Comparison of ENCODE assay signal across 9 mouse cellular contexts in the genomic region with DNA sequence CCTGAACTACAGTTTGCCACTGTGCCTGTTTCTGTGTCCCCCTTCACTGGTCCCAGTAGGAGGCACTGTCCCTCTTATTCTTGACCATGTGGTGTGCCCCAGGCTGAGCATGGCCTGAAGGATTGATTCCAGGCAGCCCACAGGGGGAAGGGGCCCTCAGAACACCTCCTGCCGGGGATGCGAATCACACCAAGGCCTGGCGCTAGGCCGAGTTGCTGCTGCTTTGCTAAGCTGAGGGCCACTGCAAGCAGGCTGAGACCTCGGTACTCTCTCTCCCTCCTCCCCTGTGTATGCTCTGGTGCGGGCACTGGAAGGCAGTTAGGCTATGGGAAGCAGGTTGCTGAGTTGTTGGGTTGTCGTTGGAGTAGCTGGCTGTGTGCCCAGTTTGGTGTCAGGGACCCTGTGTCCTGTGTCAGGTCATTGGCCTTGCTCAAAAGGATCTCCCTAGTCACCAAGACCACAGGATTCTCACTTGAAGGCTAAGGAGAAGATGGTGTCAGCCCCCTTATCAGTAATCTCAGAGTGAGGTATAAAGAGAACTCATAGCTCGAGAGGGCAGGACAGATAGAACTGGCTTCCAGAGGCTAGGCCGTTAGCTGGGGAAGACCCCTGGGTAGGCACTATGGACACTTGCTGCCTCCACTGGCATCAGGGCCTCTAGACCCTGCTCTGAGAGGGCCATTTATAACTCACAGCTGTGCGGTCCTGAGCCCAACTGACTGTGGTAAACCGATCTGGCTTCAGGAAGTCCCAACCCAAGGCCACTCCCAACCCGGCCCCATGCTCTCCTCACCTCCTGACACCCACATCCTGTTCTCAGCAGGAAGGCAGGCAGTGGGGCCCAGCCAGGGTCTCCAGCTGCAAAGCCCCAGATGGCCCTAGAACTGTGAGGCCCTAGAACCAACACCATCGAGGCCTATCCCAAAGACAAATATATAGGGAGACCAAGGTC. TPM values are rescaled to one million over a fixed set of nuclear protein-coding genes. Genes with fewer than 3 reads are reported as not detected.
DNase-seq lines count a peak whose midpoint lies in the region; ATAC-seq and TF ChIP-seq lines count a peak whose summit lies in the region.
"Had no signal": no experiment of that assay in that cellular context is flagged by ENCODE, and none has a peak within 500 bp of the region (broad histone marks: within the 10 kb centered on the region; RNA-seq: fewer than 3 reads in every experiment).

No protein-coding gene starts in this region.

- no peaks in the 10 kb centered on the region for H3K9me3 ChIP-seq in forebrain, embryonic 12.5 days
- H3K9me3 ChIP-seq in forebrain, embryonic 11.5 days (ENCODE audit: control insufficient read depth, low read length) = no peaks in the 10 kb centered on the region
- no peaks in the 10 kb centered on the region for H3K9me3 ChIP-seq in embryonic facial prominence, embryonic 15.5 days (replicated peaks)
- no peaks in the 10 kb centered on the region for H3K9me3 ChIP-seq in hindbrain, postnatal 0 days (ENCODE audit: low read length)
- H3K9me3 ChIP-seq in liver, embryonic 16.5 days (replicated peaks; ENCODE audit: control insufficient read depth, low read length) = no peaks in the 10 kb centered on the region

- WGBS in forebrain, embryonic 12.5 days = 73% methylated on average over 13 of the region's 13 CpGs
- 69% methylated on average over 13 of the region's 13 CpGs for WGBS in forebrain, embryonic 11.5 days
- WGBS in embryonic facial prominence, embryonic 15.5 days = 49% methylated on average over 13 of the region's 13 CpGs
- 46% methylated on average over 13 of the region's 13 CpGs for WGBS in hindbrain, postnatal 0 days
- 6% methylated on average over 13 of the region's 13 CpGs for WGBS in liver, embryonic 16.5 days (ENCODE audit: insufficient replicate concordance)

- no peak overlapping the region for H3K4me3 ChIP-seq in forebrain, embryonic 12.5 days (replicated peaks)
- H3K4me3 ChIP-seq in forebrain, embryonic 11.5 days (ENCODE audit: low read depth, low read length) = no peak overlapping the region
- no peak overlapping the region for H3K4me3 ChIP-seq in embryonic facial prominence, embryonic 15.5 days (replicated peaks)
- no peak overlapping the region for H3K4me3 ChIP-seq in hindbrain, postnatal 0 days (ENCODE audit: low read length)
- H3K4me3 ChIP-seq in liver, embryonic 16.5 days (ENCODE audit: low read depth, low read length) = no peak overlapping the region

- no peak overlapping the region for H3K9ac ChIP-seq in forebrain, embryonic 12.5 days
- H3K9ac ChIP-seq in forebrain, embryonic 11.5 days (ENCODE audit: low read length) = no peak overlapping the region
- no peak overlapping the region for H3K9ac ChIP-seq in embryonic facial prominence, embryonic 15.5 days
- no peak overlapping the region for H3K9ac ChIP-seq in hindbrain, postnatal 0 days (replicated peaks; ENCODE audit: low read length)
- 0 out of 2 replicates have a peak overlapping the region, but pooled peaks have one; percentile 9 for H3K9ac ChIP-seq in liver, embryonic 16.5 days (ENCODE audit: low read depth, low read length)

- peaks cover 14% of the 10 kb centered on the region; the same call in 1 of the 2 replicates for H3K36me3 ChIP-seq in forebrain, embryonic 12.5 days (replicated peaks)
- no peaks in the 10 kb centered on the region; the same call in 1 of the 2 replicates for H3K36me3 ChIP-seq in forebrain, embryonic 11.5 days (ENCODE audit: control insufficient read depth, insufficient read depth, low read length)
- no peaks in the 10 kb centered on the region for H3K36me3 ChIP-seq in embryonic facial prominence, embryonic 15.5 days
- no peaks in the 10 kb centered on the region for H3K36me3 ChIP-seq in hindbrain, postnatal 0 days (ENCODE audit: insufficient read depth, low read length)
- H3K36me3 ChIP-seq in liver, embryonic 16.5 days (ENCODE audit: control insufficient read depth, insufficient read depth) = no peaks in the 10 kb centered on the region

- peak; percentile 47; the same call in 1 of the 2 replicates for TF ChIP-seq CTCF in hindbrain, postnatal 0 days (IDR thresholded peaks at IDR 0.05; ENCODE audit: low read depth)

- no peak for ATAC-seq in forebrain, embryonic 12.5 days (ENCODE audit: low FRiP score)
- no peak for ATAC-seq in forebrain, embryonic 11.5 days (replicated peaks; ENCODE audit: low FRiP score)
- ATAC-seq in embryonic facial prominence, embryonic 15.5 days (ENCODE audit: insufficient number of reproducible peaks, low FRiP score, low TSS enrichment, low read depth) = peak; percentile 66; the same call in 1 of the 2 replicates
- ATAC-seq in hindbrain, postnatal 0 days = no peak
- peak; percentile 70 for ATAC-seq in liver, embryonic 16.5 days (ENCODE audit: low read depth)
- ATAC-seq: Patski had no signal

- H3K4me1 ChIP-seq in forebrain, embryonic 12.5 days = peaks cover 83% of the 10 kb centered on the region
- H3K4me1 ChIP-seq in forebrain, embryonic 11.5 days (replicated peaks; ENCODE audit: control insufficient read depth, insufficient read depth, low read length) = peaks cover 39% of the 10 kb centered on the region
- H3K4me1 ChIP-seq in embryonic facial prominence, embryonic 15.5 days = peaks cover 84% of the 10 kb centered on the region
- peaks cover 47% of the 10 kb centered on the region for H3K4me1 ChIP-seq in hindbrain, postnatal 0 days (ENCODE audit: insufficient read depth, low read length)
- peaks cover 69% of the 10 kb centered on the region for H3K4me1 ChIP-seq in liver, embryonic 16.5 days (ENCODE audit: control insufficient read depth, low read depth, low read length)

- H3K27ac ChIP-seq in forebrain, embryonic 12.5 days = peak overlapping the region; percentile 8; the same call in 1 of the 2 replicates
- no peak overlapping the region for H3K27ac ChIP-seq in forebrain, embryonic 11.5 days (ENCODE audit: low read depth, low read length)
- H3K27ac ChIP-seq in embryonic facial prominence, embryonic 15.5 days (replicated peaks) = peak overlapping the region; percentile 66
- H3K27ac ChIP-seq in hindbrain, postnatal 0 days = peak overlapping the region; percentile 34; the same call in 1 of the 2 replicates
- H3K27ac ChIP-seq in liver, embryonic 16.5 days (ENCODE audit: low read length) = peak overlapping the region; percentile 79

- H3K4me2 ChIP-seq in forebrain, embryonic 12.5 days = no peak overlapping the region
- H3K4me2 ChIP-seq in forebrain, embryonic 11.5 days (ENCODE audit: low read depth, low read length, severe bottlenecking) = no peak overlapping the region
- no peak overlapping the region for H3K4me2 ChIP-seq in embryonic facial prominence, embryonic 15.5 days (replicated peaks)
- no peak overlapping the region for H3K4me2 ChIP-seq in hindbrain, postnatal 0 days (ENCODE audit: low read depth, low read length)
- peak overlapping the region; percentile 37 for H3K4me2 ChIP-seq in liver, embryonic 16.5 days (ENCODE audit: low read depth, low read length)

- DNase-seq in forebrain, embryonic 11.5 days (ENCODE audit: low spot score) = no peak
- DNase-seq in MEL-GATA-1-ER (ENCODE audit: extremely low read depth, low read depth) = peak; percentile 64
- peak; percentile 55 for DNase-seq in hindbrain, postnatal 0 days (ENCODE audit: low spot score)
- DNase-seq in spleen, postnatal 36 days (ENCODE audit: low spot score in 2 of 2) = peak; percentile 86
- DNase-seq in urinary bladder, postnatal 25 days (ENCODE audit: low spot score) = no peak

- H3K27me3 ChIP-seq in forebrain, embryonic 12.5 days = no peaks in the 10 kb centered on the region
- H3K27me3 ChIP-seq in forebrain, embryonic 11.5 days (ENCODE audit: control insufficient read depth, insufficient read depth, low read length) = no peaks in the 10 kb centered on the region
- no peaks in the 10 kb centered on the region for H3K27me3 ChIP-seq in embryonic facial prominence, embryonic 15.5 days
- no peaks in the 10 kb centered on the region for H3K27me3 ChIP-seq in hindbrain, postnatal 0 days (ENCODE audit: insufficient read depth, low read length)
- H3K27me3 ChIP-seq in liver, embryonic 16.5 days (ENCODE audit: control insufficient read depth, insufficient read depth, low read depth, low read length) = no peaks in the 10 kb centered on the region
- H3K27me3 ChIP-seq: Patski had no signal

RNA-seq across cellular contexts. Expression of gene Zmiz1, which starts 57.9 kb away (rescaled TPM):
- 64.1 and 68.3 TPM in 2 replicates for polyA plus RNA-seq in forebrain, embryonic 12.5 days (2016; fragmentation: Nextera tagmentation; extraction: Ambion mirVana)
- polyA plus RNA-seq in forebrain, embryonic 11.5 days (2014; fragmentation: Nextera tagmentation; extraction: Ambion mirVana) = 70.1 and 71.2 TPM in 2 replicates
- 38.7 and 40.1 TPM in 2 replicates for polyA plus RNA-seq in embryonic facial prominence, embryonic 15.5 days (2015; fragmentation: Nextera tagmentation; extraction: Ambion mirVana)
- total RNA-seq in hindbrain, postnatal 0 days (2014; rRNA removed) = 129 and 135 TPM in 2 replicates
- polyA plus RNA-seq in hindbrain, postnatal 0 days (2015; fragmentation: Nextera tagmentation; extraction: Ambion mirVana) = 41.9 and 50.6 TPM in 2 replicates
- 4.1 and 6.1 TPM in 2 replicates for polyA plus RNA-seq in liver, embryonic 16.5 days (2015; fragmentation: Nextera tagmentation; extraction: Ambion mirVana)

Comparison
In these comparisons a context has a peak if more than half of its experiments do, and no peak if none do; other contexts are left out.
1. ATAC-seq: peak in embryonic facial prominence, embryonic 15.5 days (single experiment) and liver, embryonic 16.5 days (single experiment); none in forebrain, embryonic 12.5 days (single experiment), forebrain, embryonic 11.5 days (single experiment) and hindbrain, postnatal 0 days (single experiment).
2. DNase-seq: peak in MEL-GATA-1-ER (single experiment), hindbrain, postnatal 0 days (single experiment) and spleen, postnatal 36 days (2 of 2); none in forebrain, embryonic 11.5 days (single experiment) and urinary bladder, postnatal 25 days (single experiment).